Mouse (Mus musculus) c-Kit-negative CD71-positive TER-119-positive erythroid progenitor cells, embryonic 14.5 days (primary cell): ENCODE data around the gene Macrod1.
"Not testable (repeated sequence)": the region's sequence is repeated elsewhere in the genome, so short reads cannot be mapped to it uniquely, and the experiment has no call there.

Experiments used
- DNase-seq: peaks from one replicate; pipeline ENCODE4 v3.0.0-alpha.2; 2013; ENCODE audit warnings: low read depth, low spot score

Gene Macrod1

DNA sequence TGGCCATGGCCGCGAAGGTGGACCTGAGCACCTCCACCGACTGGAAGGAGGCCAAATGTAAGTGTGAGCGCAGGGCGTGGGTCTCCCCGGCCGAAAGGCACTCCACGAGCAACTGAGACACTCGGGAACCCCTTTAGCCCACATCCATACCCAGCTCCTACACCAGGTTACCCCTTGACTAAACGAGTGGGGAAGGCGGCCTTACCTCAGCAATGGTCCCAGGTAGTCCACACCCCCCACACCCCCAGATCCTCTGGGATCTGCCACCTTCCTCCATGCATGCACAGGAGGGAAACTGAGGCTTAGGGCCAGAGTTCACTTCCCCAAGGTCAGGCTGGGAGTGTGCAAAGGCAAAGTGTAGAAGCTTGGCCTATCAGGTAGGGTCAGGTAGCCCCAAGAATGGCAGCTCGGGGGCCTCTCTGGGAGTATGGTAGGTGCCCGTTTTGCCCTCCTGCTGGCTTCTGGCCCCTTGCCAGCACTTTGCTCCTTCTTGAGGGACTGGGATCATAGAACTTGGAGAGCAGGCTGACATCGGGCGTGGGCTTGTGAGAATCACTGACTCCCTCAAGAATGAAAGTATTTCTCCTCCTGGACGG, 614 bp downstream of the Macrod1 start:
- no peak for DNase-seq

GRCm38 (mm10) chr19:7057722-7058207, 1.2 kb downstream of the Macrod1 start:
- DNase-seq = peak; percentile 43

- DNase-seq = no peak
Measured at GRCm38 (mm10) chr19:7058541-7058940, 1.9 kb downstream of the Macrod1 start.

DNA sequence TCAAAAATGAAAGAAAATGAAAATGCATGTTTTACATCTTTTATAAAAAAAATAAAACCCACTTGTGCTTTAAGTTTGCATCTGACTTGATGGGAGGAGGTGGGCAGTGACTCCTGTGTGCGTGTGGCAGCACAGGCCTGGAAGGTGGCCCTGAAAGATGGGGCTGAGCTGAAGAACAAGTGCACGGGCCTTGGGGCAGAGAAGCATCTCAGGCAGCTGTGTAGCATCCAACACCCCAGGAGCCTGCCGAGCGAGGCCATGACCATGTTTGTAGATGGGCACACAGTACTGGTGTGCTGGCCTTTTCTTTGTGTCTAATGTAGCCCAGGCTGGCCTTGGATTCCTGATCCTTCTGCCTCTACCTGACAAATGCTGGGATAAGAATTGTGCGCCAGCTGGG, 5.5 kb downstream of the Macrod1 start:
- DNase-seq = no peak

GRCm38 (mm10) chr19:7062916-7063315, 6.3 kb downstream of the Macrod1 start:
- no peak for DNase-seq

DNA sequence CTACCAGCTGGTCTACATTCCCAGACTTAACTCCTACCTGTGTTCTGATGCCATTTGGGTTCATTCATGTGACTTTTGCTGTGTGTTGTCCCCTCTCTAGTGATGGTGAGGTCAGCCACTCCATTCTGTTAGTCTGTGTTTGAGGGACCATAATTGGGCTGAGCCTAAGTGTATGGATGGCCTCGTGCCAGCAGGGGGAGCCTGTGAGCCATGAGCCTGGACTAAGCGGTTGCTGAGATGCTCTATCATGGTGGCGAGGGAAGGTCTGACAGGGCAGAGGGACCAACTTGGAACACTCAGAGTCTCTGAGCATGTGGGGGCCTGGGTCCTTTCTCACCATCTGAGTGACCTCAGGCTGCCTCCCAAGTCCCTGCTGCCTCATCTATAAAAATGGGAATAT, 8.0 kb downstream of the Macrod1 start:
- DNase-seq = peak; percentile 60

- DNase-seq = no peak
Measured at GRCm38 (mm10) chr19:7066034-7066827, 9.6 kb downstream of the Macrod1 start.

DNA sequence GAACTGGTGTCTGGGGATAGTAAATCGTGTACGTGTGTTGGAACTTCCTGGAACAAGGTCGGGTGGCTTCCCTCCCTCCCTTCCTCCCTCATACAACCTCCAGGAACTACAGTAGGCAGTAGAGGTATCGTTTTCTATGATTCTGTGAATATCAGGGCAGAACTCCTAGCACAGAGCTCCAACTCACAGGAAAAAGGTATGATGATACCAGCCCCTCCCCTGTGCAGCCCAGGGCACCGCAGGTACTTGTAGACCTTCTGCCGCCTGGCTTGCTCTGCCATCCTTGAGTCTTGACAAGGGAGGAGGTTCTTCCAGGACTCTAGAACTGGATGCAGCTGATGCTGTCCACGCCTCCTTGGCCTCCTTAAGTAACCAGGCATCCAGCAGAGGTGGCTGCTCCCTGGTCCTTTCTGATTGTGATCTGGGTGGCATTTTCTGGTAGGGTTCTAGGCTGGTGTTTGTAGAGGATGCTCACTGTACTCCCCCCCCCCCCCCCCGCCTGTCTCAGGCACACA, 10.3 kb downstream of the Macrod1 start:
- DNase-seq = no peak

- no peak for DNase-seq
Measured at GRCm38 (mm10) chr19:7067344-7068050, 10.9 kb downstream of the Macrod1 start.

GRCm38 (mm10) chr19:7068136-7068535, 11.5 kb downstream of the Macrod1 start:
- no peak for DNase-seq

GRCm38 (mm10) chr19:7068661-7069531, 12.3 kb downstream of the Macrod1 start:
- no peak for DNase-seq

DNA sequence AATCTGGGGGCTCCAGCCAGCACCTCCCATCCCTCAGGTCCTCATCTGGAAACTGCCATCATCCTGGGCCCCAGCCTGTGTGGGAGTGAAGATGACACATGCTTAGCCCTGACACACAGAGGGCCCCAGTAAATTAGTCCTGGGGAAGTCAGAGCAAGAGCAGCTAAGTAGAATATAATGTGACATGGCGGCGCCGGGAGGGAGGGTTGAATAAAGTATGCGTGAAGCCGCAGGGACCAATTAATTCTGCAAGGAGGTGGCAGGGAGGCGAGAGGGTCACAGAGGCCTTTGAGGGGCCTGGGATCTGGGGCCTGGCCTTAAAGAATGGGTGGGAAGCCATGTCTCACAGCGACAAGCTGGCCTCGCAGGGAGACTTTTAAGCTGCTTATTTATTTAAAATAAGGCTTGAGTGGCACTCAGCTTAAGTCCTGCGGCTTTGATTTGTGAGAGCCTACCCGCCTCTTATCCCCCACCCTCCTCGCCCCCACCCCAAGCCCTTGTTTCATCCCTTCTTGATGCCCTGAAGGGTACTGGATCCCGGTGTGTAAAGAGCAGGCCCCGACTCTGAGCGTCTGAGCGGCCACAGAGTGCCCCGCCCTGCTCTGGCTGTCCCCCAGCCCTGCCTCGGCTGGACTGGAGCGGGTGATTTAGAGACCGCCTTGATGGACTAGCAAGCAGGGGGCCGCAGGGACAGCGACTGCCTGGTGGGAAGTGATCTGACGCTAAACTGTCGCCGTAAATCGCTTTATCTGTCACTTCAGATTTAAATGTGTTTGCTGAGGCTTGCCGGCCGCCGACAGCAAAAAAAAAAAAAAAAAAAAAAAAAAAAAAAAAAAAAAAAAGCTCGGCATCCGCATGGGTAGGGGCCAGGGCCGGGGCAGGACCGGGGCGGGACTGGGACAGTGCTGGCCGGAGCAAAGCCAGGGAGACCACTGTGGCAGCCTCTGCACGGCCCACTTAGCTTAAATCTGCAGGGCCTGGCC, 13.5 kb downstream of the Macrod1 start:
- DNase-seq = no peak

- no peak for DNase-seq
Measured at GRCm38 (mm10) chr19:7070775-7071174, 14.2 kb downstream of the Macrod1 start.

DNA sequence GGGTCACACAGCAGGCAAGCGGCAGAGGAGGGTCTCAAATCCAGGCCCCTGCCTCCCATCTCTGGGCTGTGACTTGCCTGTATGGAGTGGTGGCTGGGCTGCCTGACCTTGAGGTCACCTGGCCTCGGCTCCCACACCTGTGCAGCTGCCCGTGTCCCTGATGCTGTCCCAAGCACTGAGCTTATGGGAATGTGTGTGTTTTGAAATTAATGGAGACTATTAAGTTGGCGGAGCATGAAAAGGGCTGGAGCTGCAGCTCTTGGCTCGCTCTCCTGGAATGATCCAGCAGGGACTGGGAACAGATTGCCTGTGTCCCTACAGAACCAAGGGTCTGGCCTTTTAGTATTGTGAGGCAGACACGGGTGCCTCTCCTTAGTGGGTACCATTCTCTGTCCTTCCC, 15.6 kb downstream of the Macrod1 start:
- DNase-seq = no peak

DNA sequence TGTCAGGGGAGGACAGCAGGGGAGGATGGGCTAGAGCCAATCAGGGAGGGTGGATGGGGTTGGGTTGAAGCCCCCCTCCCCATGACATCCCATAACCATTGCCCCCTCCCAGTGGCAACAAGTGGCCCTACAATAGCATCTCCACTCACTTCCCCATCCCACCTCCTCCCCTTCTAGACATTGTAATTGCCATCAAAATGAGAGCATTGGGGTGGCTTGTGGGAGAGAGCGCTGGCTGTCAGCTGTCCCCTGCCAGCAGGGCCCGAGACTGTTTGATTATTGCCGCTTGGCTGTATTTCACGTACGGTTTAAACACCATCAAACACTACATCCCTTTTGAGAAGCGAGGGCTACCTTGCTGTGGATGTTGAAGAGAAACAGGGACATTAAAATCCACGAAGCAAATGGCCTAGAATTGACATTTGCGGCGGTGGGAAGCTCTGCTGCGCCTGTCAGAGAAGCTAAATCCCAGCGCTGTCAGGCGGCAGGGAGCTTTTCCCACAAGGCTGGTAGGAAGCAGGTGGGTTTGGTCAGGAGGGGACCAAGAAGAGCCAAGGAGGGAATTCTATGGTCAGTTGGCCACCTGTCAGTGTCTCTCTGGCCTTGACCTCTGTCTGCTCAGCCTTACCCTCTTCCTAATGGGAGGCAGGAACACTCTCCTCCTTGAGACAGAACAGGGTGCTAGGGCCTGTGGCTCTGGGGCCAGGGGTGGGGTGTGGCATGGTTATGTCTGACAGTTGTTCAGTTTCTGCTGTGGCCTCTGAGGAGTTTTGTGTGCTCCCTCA, 17.6 kb downstream of the Macrod1 start:
- no peak for DNase-seq

DNA sequence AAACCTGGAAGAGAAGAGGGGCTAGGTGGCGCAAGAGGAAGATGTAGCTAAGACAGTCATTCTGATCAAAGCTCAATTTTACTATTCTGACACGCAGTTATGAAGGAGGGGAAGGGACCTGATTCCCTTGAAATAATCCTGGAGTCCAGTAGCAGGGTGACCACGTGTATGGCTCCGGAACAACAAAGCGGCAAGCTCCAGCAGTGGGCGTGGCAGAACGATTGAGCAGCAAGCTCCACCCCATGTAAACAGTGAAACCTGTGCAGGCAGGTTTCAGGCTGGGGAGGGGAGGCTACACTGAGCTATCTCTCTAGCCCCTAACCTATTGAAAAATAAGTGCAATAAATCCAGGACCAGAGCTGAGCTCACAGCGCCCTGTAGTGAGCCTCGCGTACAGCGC, 18.7 kb downstream of the Macrod1 start:
- DNase-seq = not testable (repeated sequence)

- DNase-seq = no peak
Measured at GRCm38 (mm10) chr19:7077666-7078065, 21.1 kb downstream of the Macrod1 start.

GRCm38 (mm10) chr19:7078271-7078670, 21.7 kb downstream of the Macrod1 start:
- DNase-seq = no peak

DNA sequence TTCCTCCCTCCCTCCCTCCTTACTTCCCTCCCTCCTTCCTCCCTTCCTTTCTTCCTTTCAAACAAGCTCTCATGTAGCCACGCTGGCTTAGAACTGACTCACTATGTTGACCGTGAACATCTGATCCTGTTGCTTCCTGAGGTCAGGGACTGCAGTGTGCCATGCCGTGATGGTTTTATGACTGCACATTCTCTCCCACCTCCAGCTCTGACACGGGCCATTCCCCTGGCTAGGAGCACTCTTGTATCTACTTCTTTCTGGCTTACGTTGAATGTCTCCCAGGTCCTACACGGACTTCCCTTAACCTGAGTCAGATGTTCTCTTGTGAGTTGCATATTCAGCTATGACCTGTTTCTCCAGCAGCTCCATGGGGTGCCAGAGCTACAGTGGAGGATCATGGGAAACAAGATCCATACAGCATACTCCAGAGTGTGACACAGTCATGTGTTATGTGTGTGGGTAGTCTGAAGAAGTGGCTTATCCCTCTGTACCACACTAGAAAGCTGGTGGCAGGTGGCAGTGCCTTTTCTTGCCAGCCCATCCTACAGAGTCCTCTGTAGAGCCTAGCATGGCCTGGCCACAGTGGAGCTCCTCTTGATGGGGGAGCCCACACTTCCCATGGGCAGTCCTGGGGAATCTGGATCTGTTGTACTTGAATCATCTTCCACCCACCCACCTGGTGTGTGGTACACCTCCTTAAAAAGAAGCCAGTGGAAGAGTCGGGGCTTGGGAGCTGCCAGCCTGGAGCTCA, 25.1 kb downstream of the Macrod1 start:
- DNase-seq = no peak
